Mouse (Mus musculus) liver, adult 10 weeks (tissue): ENCODE measurements around the gene Prf1. TPM values are rescaled to one million over a fixed set of nuclear protein-coding genes. Genes with fewer than 3 reads are reported as not detected.

Experiments
- polyA plus RNA-seq: library from polyadenylated mRNA; stranded (reverse); fragments of 350-450 nt; fragmentation: Illumina TruSeq; extraction: RNeasy Lipid Tissue Mini Kit (QIAGEN cat#74804); gene quantifications from one replicate; pipeline ENCODE4 v1.2.3, GENCODE M21; 2014; ENCODE audit warnings: low read depth, low replicate concordance

The Prf1 gene
- polyA plus RNA-seq = 0.16 TPM

DNA sequence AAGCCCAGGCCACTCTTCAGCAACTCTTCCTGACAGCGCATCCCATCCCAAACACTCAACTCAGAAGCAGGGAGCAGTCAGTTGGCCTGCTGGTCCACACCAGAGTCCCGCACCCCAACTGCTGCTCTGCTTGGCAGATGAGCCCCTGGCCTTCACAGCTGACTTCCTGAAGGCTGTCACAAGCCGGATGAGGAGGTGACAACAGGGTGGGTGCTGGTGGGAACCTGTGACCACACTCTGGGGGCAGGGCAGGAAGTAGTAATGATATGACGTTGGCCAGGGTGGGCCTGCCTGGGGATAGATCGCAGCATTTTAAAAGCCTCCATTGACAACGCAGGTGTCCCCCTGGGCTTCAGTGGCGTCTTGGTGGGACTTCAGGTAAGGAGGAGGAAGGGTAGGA, at the start of gene Prf1:
Gene Prf1 (plus strand): TSS at position 357 of the 400 bp plus-strand sequence.

DNA sequence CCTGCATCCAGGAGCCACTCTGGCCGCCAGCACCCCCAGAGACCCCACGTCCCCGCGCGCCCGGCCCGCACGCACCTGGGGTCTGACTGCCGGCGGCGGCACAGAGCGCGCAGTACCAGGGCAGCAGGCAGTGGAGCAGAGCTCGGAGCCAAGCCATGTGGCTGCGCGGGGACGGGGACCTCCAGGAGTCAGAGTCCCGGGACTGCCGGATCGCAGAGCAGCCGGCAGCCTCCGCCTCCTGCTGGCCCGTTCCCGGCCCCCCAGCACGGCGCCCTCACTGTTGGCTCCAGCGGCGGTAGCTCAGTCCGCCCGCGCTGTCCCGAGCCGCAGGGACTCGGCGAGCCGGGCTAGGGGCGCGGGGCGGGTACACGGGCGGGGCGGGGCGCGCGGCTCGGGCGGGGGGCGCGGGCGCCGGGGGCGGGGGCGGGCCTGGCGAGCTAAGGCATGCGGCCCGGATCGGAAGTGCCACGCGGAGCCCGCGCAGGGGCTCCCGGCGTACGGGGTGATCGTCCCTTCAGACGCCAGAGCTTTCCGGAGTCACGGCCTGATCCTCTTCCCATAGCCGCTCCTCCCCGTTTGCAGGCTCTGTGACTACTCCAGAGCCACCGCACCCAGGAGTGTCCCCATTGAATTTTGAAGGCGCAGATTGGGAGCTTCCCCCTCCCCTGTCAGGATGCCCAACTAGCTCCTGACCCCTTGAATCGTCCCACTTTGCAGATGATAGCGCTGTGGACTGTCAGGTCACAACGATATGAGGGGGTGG, 24.4 kb upstream of the Prf1 start, which contains the start of gene Adamts14:
Gene Adamts14 (minus strand): TSS at position 358 of the 763 bp plus-strand sequence.

Other genes starting within 250 kb of the Prf1 start
- 510 TPM for gene Pcbd1, start 208.5 kb upstream of the Prf1 start, polyA plus RNA-seq
- 50.9 TPM for gene Sgpl1, start 150.1 kb upstream of the Prf1 start, polyA plus RNA-seq
- not detected for gene Tbata, start 125.9 kb upstream of the Prf1 start, polyA plus RNA-seq
- not detected for gene Adamts14, start 24.4 kb upstream of the Prf1 start, polyA plus RNA-seq
- 1.2 TPM for gene Pald1, start 85.7 kb downstream of the Prf1 start, polyA plus RNA-seq
- not detected for gene Nodal, start 120.1 kb downstream of the Prf1 start, polyA plus RNA-seq
- gene Eif4ebp2, start 154.8 kb downstream of the Prf1 start, polyA plus RNA-seq = 48.2 TPM
- 1.5 TPM for gene Lrrc20, start 178.0 kb downstream of the Prf1 start, polyA plus RNA-seq